Mouse (Mus musculus): ENCODE measurements at regions not wholly inside any gene's neighbourhood (a gene's known extent, or its start where the extent isn't known, plus 50 kb on each side); places are given as distances from the start of the nearest gene placed in this dataset.

DNA sequence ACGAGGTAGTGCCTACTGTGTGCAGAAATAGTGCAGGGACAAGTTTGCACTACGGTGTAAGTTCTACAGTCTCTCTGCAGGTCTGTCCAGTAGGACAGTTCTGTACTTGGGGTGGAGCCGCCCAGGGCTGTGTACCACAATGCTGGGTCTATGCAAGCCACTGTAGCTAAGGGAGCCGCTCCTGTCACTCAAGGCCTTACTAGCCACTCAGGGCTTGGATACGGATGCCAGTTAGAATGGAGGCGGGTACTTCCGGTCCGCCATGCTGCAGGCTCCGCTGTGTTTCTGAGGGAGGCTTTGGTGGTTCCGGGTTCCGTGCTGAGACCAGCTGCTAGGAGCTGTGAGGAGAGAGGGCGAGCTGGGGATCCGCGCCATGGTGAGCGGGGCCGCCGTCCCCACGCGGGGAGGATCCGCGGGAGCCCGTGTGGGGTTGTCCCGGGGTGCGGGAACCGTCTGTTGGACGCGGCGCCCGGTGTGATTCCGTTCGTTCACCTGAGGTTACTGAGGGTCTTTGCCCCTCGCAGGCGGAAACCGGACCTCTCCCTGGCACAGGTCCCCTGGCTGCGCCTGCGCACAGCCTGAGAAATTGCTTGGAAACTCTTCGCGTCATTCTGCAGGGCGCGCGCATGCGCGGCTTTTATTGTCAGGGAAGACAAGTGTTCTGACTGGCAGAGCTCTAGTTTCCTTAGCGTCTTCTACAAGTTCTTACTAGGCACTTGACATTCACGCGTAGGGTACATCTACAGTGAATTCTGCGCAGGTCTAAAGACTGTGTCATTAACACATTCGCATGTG, 51.0 kb upstream of the Zfp873 start:
- peak; percentile 72 to 73 for DNase-seq
